Mouse (Mus musculus): ENCODE measurements at regions not wholly inside any gene's neighbourhood (a gene's known extent, or its start where the extent isn't known, plus 50 kb on each side); places are given as distances from the start of the nearest gene placed in this dataset.

DNA sequence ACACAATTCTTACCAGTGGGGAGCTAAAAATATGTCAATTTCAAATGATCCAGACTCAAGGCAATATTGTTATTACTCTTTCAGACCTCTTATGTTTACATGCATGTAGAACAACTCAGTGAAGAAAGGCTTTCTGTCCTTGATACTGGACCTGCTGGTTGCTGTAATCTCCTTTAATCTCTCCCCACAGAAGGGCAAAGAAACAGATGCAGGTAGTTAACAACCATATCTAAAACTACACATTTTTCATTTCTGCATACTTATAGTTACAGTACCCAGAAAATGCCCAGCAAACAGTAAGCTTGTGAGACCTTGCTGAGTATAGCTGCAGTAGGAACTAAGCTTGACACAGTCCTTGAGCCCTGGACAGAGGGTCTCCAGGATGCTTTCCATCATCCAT lies 585.1 kb upstream of the Stxbp6 start:
- ATAC-seq (ENCODE audit: low FRiP score, low read depth) = no peak
- H3K36me3 ChIP-seq = no peaks in the 10 kb centered on the region
- no peaks in the 10 kb centered on the region for H3K9me3 ChIP-seq
- no peaks in the 10 kb centered on the region for H3K4me1 ChIP-seq
- H3K4me2 ChIP-seq (replicated peaks) = no peak overlapping the region
- no peak overlapping the region for H3K9ac ChIP-seq
- H3K4me3 ChIP-seq = no peak overlapping the region
- no peaks in the 10 kb centered on the region for H3K27me3 ChIP-seq (replicated peaks)
- H3K27ac ChIP-seq = no peak overlapping the region

DNA sequence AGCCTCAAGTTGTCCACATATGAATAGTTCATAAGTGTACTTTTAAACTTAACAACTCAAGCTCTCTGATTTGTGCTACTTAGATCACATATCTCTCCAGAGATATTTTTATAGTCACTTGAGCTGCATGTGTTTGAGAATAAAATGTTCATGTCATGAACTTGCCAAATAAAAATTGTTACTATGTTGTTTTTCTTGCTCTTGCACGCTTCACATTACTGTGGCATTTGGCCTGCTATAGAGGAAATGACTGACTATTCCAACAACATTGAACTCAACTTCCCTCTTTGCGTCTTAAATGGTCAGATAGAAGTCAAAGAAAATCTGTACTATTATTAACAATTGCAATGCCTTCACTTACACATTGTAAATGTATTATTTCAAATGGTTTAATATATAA lies 582.1 kb upstream of the Stxbp6 start:
- no peaks in the 10 kb centered on the region for H3K9me3 ChIP-seq
- 85% methylated on average over 2 of the region's 2 CpGs for WGBS

DNA sequence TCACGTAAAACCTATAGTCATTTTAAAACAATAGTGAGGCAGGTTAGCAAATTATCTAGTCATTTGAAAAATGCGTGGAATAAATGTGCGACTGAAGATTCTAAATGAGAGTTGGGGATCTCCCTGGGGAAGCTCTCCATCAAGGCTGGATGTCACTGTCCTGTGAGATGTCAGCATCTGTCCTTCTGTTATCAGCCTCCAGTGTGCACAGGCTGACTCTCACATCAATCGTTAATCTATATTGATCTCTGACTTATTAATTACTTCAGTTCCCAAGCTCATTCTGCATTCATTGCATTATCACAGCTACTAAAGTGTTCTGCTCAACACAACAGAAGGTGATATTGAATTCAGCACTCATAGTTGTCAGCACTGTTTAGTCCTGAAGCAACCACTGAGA lies 574.1 kb upstream of the Stxbp6 start:
- WGBS = 78% methylated on average over 4 of the region's 4 CpGs
- H3K4me2 ChIP-seq (replicated peaks) = no peak overlapping the region

More for the DNA sequence above, 582.1 kb upstream of the Stxbp6 start:
- Histone ChIP-seq H3K27ac (no peak overlapping the region), H3K36me3 (no peaks in the 10 kb centered on the region), H3K4me1 (no peaks in the 10 kb centered on the region), H3K4me3 (no peak overlapping the region), H3K9ac (no peak overlapping the region), H3K27me3 (replicated peaks) (no peaks in the 10 kb centered on the region), H3K4me2 (replicated peaks) (no peak overlapping the region)
- ATAC-seq (ENCODE audit: low FRiP score, low read depth) = no peak

DNA sequence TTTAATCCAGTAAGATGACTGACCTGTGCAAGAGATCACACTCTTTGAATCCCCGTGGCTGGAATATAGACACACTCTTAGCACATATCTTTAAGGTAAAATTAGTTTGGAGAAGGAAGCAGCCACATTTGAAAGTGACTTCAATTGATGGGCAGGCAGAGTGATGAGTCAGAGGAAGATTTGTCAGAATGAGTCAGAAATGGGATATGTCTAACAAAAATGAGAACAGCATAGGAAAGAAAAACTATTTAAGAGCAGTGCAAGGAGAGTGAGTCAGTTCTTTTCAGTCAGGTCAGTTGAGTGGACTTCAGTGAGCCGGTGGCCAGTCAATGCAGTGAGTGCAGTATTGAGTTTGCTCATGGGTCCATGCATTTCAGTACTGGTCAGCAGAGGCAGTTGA lies 569.7 kb upstream of the Stxbp6 start:
- WGBS = 82% methylated on average over 2 of the region's 2 CpGs

More for the DNA sequence above, 574.1 kb upstream of the Stxbp6 start:
- Histone ChIP-seq H3K9ac (no peak overlapping the region), H3K4me1 (no peaks in the 10 kb centered on the region), H3K9me3 (no peaks in the 10 kb centered on the region), H3K27ac (no peak overlapping the region), H3K27me3 (replicated peaks) (no peaks in the 10 kb centered on the region), H3K36me3 (no peaks in the 10 kb centered on the region), H3K4me3 (no peak overlapping the region)
- ATAC-seq (ENCODE audit: low FRiP score, low read depth) = no peak; the same call in 1 of the 2 replicates

DNA sequence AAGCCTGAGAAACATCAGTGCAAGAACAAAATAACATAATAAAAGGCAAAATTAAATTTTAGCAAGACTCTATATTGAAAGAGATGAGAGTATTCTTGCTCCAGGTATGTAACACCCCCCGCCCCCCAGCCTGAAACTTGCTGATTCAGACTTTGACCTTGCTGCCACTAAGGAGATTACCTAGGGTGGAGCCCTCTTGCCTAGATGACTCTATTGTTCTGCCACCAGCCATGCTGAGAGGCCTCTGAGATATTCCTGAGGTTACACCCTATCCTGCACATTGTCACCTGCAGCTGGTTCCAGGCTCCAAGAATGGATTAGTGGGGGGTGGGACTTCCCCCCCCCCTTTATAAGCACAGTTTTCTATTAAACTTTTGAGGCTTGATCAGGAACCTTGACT lies 548.3 kb upstream of the Stxbp6 start:
- ATAC-seq (ENCODE audit: low FRiP score, low read depth) = no peak
- 89% methylated on average over 1 of the region's 1 CpGs for WGBS
- no peaks in the 10 kb centered on the region for H3K27me3 ChIP-seq (replicated peaks)
- no peak overlapping the region for H3K27ac ChIP-seq
- no peak overlapping the region for H3K4me3 ChIP-seq
- H3K36me3 ChIP-seq = no peaks in the 10 kb centered on the region
- no peak overlapping the region for H3K4me2 ChIP-seq (replicated peaks)
- H3K4me1 ChIP-seq = no peaks in the 10 kb centered on the region
- no peak overlapping the region for H3K9ac ChIP-seq
- H3K9me3 ChIP-seq = no peaks in the 10 kb centered on the region

More for the DNA sequence above, 569.7 kb upstream of the Stxbp6 start:
- Histone ChIP-seq H3K27ac (no peak overlapping the region), H3K4me3 (no peak overlapping the region), H3K36me3 (no peaks in the 10 kb centered on the region), H3K4me2 (replicated peaks) (no peak overlapping the region), H3K4me1 (no peaks in the 10 kb centered on the region), H3K9me3 (no peaks in the 10 kb centered on the region), H3K9ac (no peak overlapping the region), H3K27me3 (replicated peaks) (no peaks in the 10 kb centered on the region)
- ATAC-seq (ENCODE audit: low FRiP score, low read depth) = no peak

DNA sequence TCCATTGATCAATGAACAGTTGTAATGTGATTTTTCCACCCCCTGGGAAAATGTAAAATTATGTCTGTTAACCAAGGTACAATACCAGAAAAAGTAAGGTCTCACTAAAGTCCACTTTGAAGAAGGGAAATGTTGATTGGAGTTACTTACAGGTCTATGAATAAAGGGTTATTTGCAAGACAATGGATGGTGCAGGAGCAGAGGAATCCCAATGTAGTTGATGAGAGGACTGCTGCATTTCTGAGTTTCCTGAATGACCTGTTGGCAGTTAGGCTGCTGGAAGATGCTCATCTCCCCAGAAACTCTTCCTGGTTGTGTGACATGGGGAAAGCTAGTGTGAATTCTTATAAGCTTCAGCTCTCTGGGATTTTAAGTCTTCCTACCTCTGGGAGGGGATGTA lies 545.5 kb upstream of the Stxbp6 start:
- H3K4me3 ChIP-seq = no peak overlapping the region
- H3K4me1 ChIP-seq = no peaks in the 10 kb centered on the region
- ATAC-seq (ENCODE audit: low FRiP score, low read depth) = no peak
- no peaks in the 10 kb centered on the region for H3K36me3 ChIP-seq
- no peaks in the 10 kb centered on the region for H3K27me3 ChIP-seq (replicated peaks)
- no peak overlapping the region for H3K27ac ChIP-seq
- no peak overlapping the region for H3K4me2 ChIP-seq (replicated peaks)
- H3K9me3 ChIP-seq = no peaks in the 10 kb centered on the region
- no peak overlapping the region for H3K9ac ChIP-seq

DNA sequence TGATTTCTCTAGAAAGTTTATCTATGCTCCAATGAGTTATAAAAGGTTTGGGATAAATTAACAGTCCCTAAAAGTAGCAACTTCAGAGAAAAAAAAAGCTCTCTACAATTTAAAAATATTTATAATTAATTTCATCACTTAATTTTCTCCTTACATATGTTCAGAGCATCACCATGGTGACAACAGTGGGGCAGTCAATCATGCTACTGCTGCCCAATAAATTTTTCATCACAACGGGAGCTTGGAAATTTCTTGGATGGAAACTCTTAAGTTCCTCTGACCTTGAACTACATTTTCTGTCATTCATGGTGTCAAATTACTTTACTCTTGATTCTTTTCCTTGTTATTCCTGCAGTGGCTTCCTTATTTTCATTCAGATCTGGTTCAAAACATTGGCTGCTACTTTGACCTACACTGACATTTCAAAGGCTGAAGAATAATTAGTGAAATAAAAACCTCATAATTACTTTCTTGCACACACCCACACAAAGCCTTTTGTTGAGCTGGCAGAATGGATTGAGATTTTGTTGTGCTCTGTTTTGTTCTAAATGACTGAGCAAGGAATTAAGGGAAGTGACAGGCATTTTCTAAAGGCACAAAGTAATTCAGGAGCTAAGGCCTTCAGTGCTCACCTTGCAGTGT lies 540.1 kb upstream of the Stxbp6 start:
- Histone ChIP-seq H3K36me3 (no peaks in the 10 kb centered on the region), H3K4me3 (no peak overlapping the region), H3K27me3 (replicated peaks) (no peaks in the 10 kb centered on the region), H3K27ac (no peak overlapping the region), H3K9me3 (no peaks in the 10 kb centered on the region), H3K9ac (no peak overlapping the region), H3K4me1 (peaks cover 2% of the 10 kb centered on the region; the same call in 1 of the 2 replicates), H3K4me2 (replicated peaks) (no peak overlapping the region)
- ATAC-seq (ENCODE audit: low FRiP score, low read depth) = no peak
- WGBS = 19% methylated on average over 1 of the region's 1 CpGs

DNA sequence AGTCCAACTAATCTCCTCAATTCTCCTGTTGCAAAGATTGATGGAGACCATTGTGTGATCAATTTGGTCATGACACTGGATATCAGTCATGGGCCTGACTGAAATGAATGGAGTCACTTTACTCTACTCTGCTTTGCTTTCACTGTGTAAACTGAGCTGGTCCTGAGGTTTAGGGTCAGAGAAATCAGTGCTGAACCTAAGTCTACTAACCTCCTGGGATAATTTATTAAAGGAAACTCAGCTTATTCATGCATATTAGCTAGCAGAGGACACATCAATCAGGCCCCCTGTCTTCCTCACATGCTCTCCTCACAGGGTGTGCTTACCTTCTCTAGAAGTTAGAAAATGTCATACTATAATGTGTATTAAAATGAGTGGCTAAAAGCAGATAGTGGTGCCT lies 539.6 kb upstream of the Stxbp6 start:
- H3K9ac ChIP-seq = no peak overlapping the region
- H3K4me3 ChIP-seq = no peak overlapping the region
- peaks cover 2% of the 10 kb centered on the region; the same call in 1 of the 2 replicates for H3K4me1 ChIP-seq
- H3K27ac ChIP-seq = no peak overlapping the region
- no peaks in the 10 kb centered on the region for H3K9me3 ChIP-seq
- ATAC-seq (ENCODE audit: low FRiP score, low read depth) = no peak
- H3K36me3 ChIP-seq = no peaks in the 10 kb centered on the region
- H3K4me2 ChIP-seq (replicated peaks) = no peak overlapping the region
- no peaks in the 10 kb centered on the region for H3K27me3 ChIP-seq (replicated peaks)

DNA sequence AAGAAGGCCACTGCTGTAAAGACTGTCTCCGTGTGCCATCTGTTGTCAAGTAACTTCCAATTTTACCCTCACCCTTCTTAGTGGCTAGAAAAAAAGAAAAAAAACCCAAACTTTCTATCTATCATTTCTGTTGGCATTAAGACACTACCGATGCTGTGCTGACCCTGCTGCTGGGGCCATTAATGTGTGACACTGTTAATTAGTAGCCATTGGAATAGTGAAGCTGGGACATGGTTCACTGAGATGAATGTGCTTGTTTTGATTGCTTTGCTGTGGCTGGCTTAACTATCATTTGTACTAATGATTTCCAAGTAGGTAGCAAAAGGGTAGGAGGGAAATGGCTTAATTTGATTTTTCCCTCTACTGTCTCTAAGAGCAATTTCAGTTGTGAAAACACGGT lies 524.9 kb upstream of the Stxbp6 start:
- Histone ChIP-seq H3K4me2 (replicated peaks) (no peak overlapping the region), H3K36me3 (no peaks in the 10 kb centered on the region), H3K4me1 (no peaks in the 10 kb centered on the region), H3K27ac (no peak overlapping the region), H3K27me3 (replicated peaks) (no peaks in the 10 kb centered on the region), H3K4me3 (no peak overlapping the region), H3K9ac (no peak overlapping the region), H3K9me3 (no peaks in the 10 kb centered on the region)
- 65% methylated on average over 3 of the region's 3 CpGs for WGBS
- ATAC-seq (ENCODE audit: low FRiP score, low read depth) = no peak

DNA sequence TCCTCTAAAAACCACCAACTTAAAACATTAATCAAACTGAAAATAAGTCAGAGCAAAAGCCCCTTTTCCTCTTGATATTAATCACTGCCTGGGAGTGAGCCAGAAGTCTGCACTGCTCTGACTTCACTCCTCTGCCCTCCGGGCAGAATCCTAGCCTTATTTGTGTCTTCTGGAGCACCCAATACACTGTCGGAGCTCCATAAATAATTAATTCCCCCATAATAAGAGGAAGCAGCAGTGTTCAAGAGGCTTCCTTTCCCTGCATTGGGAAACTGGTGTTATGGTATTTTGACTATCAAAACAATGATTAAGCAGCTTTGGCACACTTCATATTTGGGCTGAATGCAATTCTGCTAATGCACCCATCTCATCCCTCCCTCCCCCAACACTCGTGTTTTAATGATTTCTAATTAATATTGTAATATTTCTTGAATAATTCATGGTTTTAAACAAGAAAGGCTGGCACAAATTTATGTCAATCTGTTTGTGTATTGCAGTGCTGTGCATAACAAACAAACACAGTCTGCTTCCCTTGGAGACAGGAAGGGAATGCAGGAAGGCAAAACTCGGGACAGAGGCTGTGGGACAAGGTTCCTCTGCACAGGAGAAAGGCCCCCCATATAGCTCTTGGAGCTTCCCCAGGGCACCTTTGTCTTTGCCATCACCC lies 523.5 kb upstream of the Stxbp6 start:
- no peak overlapping the region for H3K4me2 ChIP-seq (replicated peaks)
- H3K4me3 ChIP-seq = no peak overlapping the region
- H3K4me1 ChIP-seq = no peaks in the 10 kb centered on the region
- H3K27ac ChIP-seq = no peak overlapping the region
- 63% methylated on average over 4 of the region's 4 CpGs for WGBS
- no peaks in the 10 kb centered on the region for H3K9me3 ChIP-seq
- ATAC-seq (ENCODE audit: low FRiP score, low read depth) = peak; percentile 77
- no peaks in the 10 kb centered on the region for H3K36me3 ChIP-seq
- H3K9ac ChIP-seq = no peak overlapping the region
- H3K27me3 ChIP-seq (replicated peaks) = no peaks in the 10 kb centered on the region

DNA sequence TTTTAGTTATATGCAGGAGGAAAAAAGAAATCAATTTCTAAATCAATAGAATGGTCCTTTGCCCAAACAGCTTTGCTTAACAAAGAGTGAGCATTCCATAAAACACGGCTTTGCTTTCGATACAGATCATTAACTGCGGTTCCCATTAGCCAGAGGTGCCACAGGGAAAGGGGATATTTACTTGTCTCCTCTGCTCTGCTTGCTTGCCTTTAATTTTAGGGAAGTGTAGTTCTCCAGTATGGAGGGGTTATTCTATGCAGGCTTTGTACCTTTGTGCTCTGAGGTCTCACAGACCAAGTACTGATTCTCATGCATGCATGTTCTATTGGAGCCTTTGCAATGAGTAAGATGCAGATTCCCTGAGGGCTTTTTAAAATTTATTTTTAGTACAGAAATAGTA lies 520.2 kb upstream of the Stxbp6 start:
- no peak overlapping the region for H3K4me3 ChIP-seq
- 50% methylated on average over 3 of the region's 3 CpGs for WGBS
- no peak overlapping the region for H3K27ac ChIP-seq
- no peak overlapping the region for H3K9ac ChIP-seq
- H3K4me1 ChIP-seq = no peaks in the 10 kb centered on the region
- no peaks in the 10 kb centered on the region for H3K9me3 ChIP-seq
- H3K4me2 ChIP-seq (replicated peaks) = no peak overlapping the region
- peak; percentile 39 for ATAC-seq (ENCODE audit: low FRiP score, low read depth)
- no peaks in the 10 kb centered on the region for H3K27me3 ChIP-seq (replicated peaks)
- no peaks in the 10 kb centered on the region for H3K36me3 ChIP-seq

DNA sequence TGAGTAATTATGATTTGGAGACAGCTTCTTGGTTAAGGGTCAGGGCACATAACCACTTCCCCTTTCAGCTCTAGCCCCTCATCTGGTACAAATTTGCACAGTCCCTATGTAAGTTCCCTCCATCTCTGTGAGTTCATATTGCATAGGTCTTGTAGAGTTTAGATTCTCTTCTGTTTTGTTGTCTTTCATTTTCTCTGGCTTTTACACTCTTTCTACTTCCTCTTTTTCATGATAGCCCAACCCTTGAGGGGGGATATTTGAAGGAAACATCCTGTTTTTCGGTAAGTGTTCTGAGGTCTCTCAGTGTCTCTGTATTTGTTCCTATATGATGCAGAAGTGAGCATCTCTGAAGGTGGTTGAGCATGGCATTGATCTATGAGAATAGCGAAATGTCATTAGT lies 515.7 kb upstream of the Stxbp6 start:
- H3K9ac ChIP-seq = no peak overlapping the region
- 90% methylated on average over 2 of the region's 2 CpGs for WGBS
- no peak for ATAC-seq (ENCODE audit: low FRiP score, low read depth)
- H3K27ac ChIP-seq = no peak overlapping the region
- H3K36me3 ChIP-seq = no peaks in the 10 kb centered on the region
- no peaks in the 10 kb centered on the region for H3K27me3 ChIP-seq (replicated peaks)
- H3K4me3 ChIP-seq = no peak overlapping the region
- H3K4me2 ChIP-seq (replicated peaks) = no peak overlapping the region
- H3K4me1 ChIP-seq = no peaks in the 10 kb centered on the region
- H3K9me3 ChIP-seq = no peaks in the 10 kb centered on the region

DNA sequence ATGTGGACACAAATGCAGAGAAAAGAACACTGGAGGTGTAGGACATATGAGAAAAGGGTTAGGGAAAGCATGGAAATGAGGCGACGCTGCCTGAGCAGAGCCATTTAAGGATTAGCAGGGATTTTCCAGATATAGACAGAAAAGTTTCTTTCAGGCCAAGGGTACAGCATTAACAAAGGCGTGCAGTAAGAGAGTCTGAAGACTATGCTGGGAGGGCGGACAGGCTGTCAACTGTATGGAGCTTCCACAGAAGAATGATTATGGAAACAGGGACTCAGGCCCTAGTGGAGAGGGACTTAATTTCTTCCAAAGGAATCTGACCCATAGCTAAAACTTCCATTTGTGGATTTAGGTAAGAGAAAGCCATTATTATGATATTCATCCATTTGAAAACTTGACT lies 511.3 kb upstream of the Stxbp6 start:
- no peaks in the 10 kb centered on the region for H3K27me3 ChIP-seq (replicated peaks)
- ATAC-seq (ENCODE audit: low FRiP score, low read depth) = no peak
- H3K4me3 ChIP-seq = no peak overlapping the region
- H3K4me2 ChIP-seq (replicated peaks) = no peak overlapping the region
- no peaks in the 10 kb centered on the region for H3K9me3 ChIP-seq
- H3K36me3 ChIP-seq = no peaks in the 10 kb centered on the region
- no peaks in the 10 kb centered on the region for H3K4me1 ChIP-seq
- H3K27ac ChIP-seq = no peak overlapping the region
- WGBS = 93% methylated on average over 4 of the region's 4 CpGs
- H3K9ac ChIP-seq = no peak overlapping the region
